Mouse (Mus musculus) intestine, embryonic 16.5 days (tissue): ENCODE measurements around the gene Tpd52l2. TPM values are rescaled to one million over a fixed set of nuclear protein-coding genes. Genes with fewer than 3 reads are reported as not detected.
"Not testable (repeated sequence)": the region's sequence is repeated elsewhere in the genome, so short reads cannot be mapped to it uniquely, and the experiment has no call there.

Experiments used
- ATAC-seq: fragments of 200-750 bp; cut with Nextera tagmentation; 2 replicates; pipeline ENCODE4 v1.8.0; 2017; ENCODE audit warnings: moderate TSS enrichment, moderate library complexity
- H3K27ac ChIP-seq: fragments of 300-500 bp; sonication (generic); 2 replicates; pipeline ENCODE4 v1.5.1; 2014; ENCODE audit warnings: mild to moderate bottlenecking, low read length
- H3K27me3 ChIP-seq: fragments of 300-500 bp; sonication (generic); replicated peaks from 2 replicates; pipeline ENCODE4 v1.6.1; 2014; ENCODE audit warnings: low read length, control low read depth, mixed read lengths; ENCODE audit not compliant: control insufficient read depth, insufficient read depth
- H3K36me3 ChIP-seq: fragments of 300-500 bp; sonication (generic); 2 replicates; pipeline ENCODE4 v1.6.1; 2014; ENCODE audit warnings: low read length, control low read depth; ENCODE audit not compliant: control insufficient read depth, insufficient read depth
- H3K4me1 ChIP-seq: fragments of 300-500 bp; sonication (generic); 2 replicates; pipeline ENCODE4 v1.6.1; 2014; ENCODE audit warnings: low read length, control low read depth, mixed read lengths; ENCODE audit not compliant: control insufficient read depth, insufficient read depth
- H3K4me2 ChIP-seq: fragments of 300-500 bp; sonication (generic); 2 replicates; pipeline ENCODE4 v1.6.1; 2014; ENCODE audit warnings: low read depth, low read length, control low read depth
- H3K4me3 ChIP-seq: fragments of 300-500 bp; sonication (generic); 2 replicates; pipeline ENCODE4 v1.5.1; 2014; ENCODE audit warnings: mild to moderate bottlenecking, low read length
- H3K9ac ChIP-seq: fragments of 300-500 bp; sonication (generic); 2 replicates; pipeline ENCODE4 v1.6.1; 2014; ENCODE audit warnings: low read depth, low read length
- H3K9me3 ChIP-seq: fragments of 300-500 bp; sonication (generic); 2 replicates; pipeline ENCODE4 v1.6.1; 2016; ENCODE audit warnings: low read length, control low read depth; ENCODE audit not compliant: control insufficient read depth
- WGBS: fragments of 180-500 bp; shearing (Covaris S2); extraction: QIAGEN DNeasy Blood & Tissue Kit; methylation state at CpG from one replicate; pipeline ENCODE4 v1.1.7; 2014; 5-methylcytosine and 5-hydroxymethylcytosine counted together
- polyA plus RNA-seq: library from polyadenylated mRNA; unstranded; fragments of >200 nt; fragmentation: Nextera tagmentation; extraction: Ambion mirVana; gene quantifications from 2 replicates; pipeline ENCODE4 v1.2.1, GENCODE M21; 2015

Tpd52l2 gene
- polyA plus RNA-seq, 1 experiment from 2014 or later = 134 TPM

- Histone ChIP-seq H3K27ac (no peak overlapping the region), H3K36me3 (no peaks in the 10 kb centered on the region), H3K4me2 (no peak overlapping the region), H3K27me3 (no peaks in the 10 kb centered on the region), H3K4me1 (peaks cover 20% of the 10 kb centered on the region), H3K9me3 (no peaks in the 10 kb centered on the region), H3K9ac (no peak overlapping the region), H3K4me3 (no peak overlapping the region)
- 91% methylated on average over 6 of the region's 6 CpGs for WGBS
- no peak for ATAC-seq
Observed at GRCm38 (mm10) chr2:181484456-181485233, 12.3 kb upstream of the Tpd52l2 start.

GRCm38 (mm10) chr2:181485741-181486140 is 11.2 kb upstream of the Tpd52l2 start:
- no peak for ATAC-seq
- Histone ChIP-seq H3K9ac (no peak overlapping the region), H3K9me3 (no peaks in the 10 kb centered on the region), H3K4me1 (peaks cover 20% of the 10 kb centered on the region), H3K27ac (no peak overlapping the region), H3K4me2 (no peak overlapping the region), H3K36me3 (no peaks in the 10 kb centered on the region), H3K4me3 (no peak overlapping the region), H3K27me3 (no peaks in the 10 kb centered on the region)
- WGBS = 34% methylated on average over 1 of the region's 1 CpGs

- H3K9me3 ChIP-seq = no peaks in the 10 kb centered on the region
Observed at GRCm38 (mm10) chr2:181487338-181488277, 9.3 kb upstream of the Tpd52l2 start.

GRCm38 (mm10) chr2:181491432-181492205 is 5.3 kb upstream of the Tpd52l2 start:
- Histone ChIP-seq H3K27me3 (no peaks in the 10 kb centered on the region), H3K9me3 (no peaks in the 10 kb centered on the region), H3K9ac (no peak overlapping the region), H3K4me1 (peaks cover 12% of the 10 kb centered on the region), H3K4me3 (no peak overlapping the region; the same call in 1 of the 2 replicates), H3K27ac (no peak overlapping the region), H3K4me2 (no peak overlapping the region), H3K36me3 (no peaks in the 10 kb centered on the region)
- no peak for ATAC-seq
- WGBS = 29% methylated on average over 7 of the region's 7 CpGs

More at GRCm38 (mm10) chr2:181487338-181488277, 9.3 kb upstream of the Tpd52l2 start:
- Histone ChIP-seq H3K9ac (peak overlapping the region; percentile 0; the same call in 1 of the 2 replicates), H3K4me1 (peaks cover 20% of the 10 kb centered on the region), H3K4me3 (no peak overlapping the region), H3K4me2 (0 out of 2 replicates have a peak overlapping the region, but pooled peaks have one; percentile 4), H3K36me3 (no peaks in the 10 kb centered on the region), H3K27ac (peak overlapping the region; percentile 85), H3K27me3 (no peaks in the 10 kb centered on the region)
- peak; percentile 81 for ATAC-seq
- WGBS = 24% methylated on average over 5 of the region's 5 CpGs

DNA sequence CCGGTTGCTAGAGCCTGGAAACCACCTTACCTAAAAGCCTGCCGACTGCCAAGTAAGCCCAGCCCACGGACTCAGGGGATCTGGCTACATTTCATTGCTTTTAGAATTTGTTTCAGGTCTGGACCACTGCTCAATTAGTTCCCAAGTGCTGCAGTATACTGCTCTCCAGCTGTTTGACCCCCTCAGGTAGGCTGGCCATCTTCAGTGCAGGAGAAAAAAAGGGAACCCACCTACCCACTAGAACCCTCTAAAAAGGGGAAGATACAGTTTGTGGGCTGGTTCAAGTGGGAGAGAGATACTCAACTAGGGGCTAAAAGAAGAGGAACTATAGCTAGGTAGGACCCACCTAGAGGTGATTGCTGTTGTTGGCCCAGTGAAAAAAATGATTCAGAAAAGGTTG is 4.7 kb upstream of the Tpd52l2 start:
- Histone ChIP-seq H3K4me2 (no peak overlapping the region), H3K27ac (no peak overlapping the region), H3K9ac (no peak overlapping the region), H3K27me3 (no peaks in the 10 kb centered on the region), H3K4me3 (no peak overlapping the region), H3K4me1 (peaks cover 6% of the 10 kb centered on the region; the same call in 1 of the 2 replicates), H3K36me3 (no peaks in the 10 kb centered on the region), H3K9me3 (no peaks in the 10 kb centered on the region)
- WGBS = 53% methylated on average over 3 of the region's 3 CpGs
- no peak for ATAC-seq

GRCm38 (mm10) chr2:181493156-181493927 is 3.6 kb upstream of the Tpd52l2 start, which contains the start of gene Abhd16b:
TSS of gene Abhd16b (plus strand) at chr2:181493206.
- H3K4me2 ChIP-seq = no peak within 1 kb of the TSS
- no peaks in the 10 kb centered on the region for H3K9me3 ChIP-seq
- no peaks in the 10 kb centered on the region for H3K36me3 ChIP-seq
- WGBS = 84% methylated on average over 31 of the region's 31 CpGs
- H3K27ac ChIP-seq = no peak within 1 kb of the TSS
- no peak for ATAC-seq
- H3K27me3 ChIP-seq = no peaks in the 10 kb centered on the region
- H3K4me3 ChIP-seq = no peak within 1 kb of the TSS
- H3K9ac ChIP-seq = no peak within 1 kb of the TSS
- H3K4me1 ChIP-seq = peaks cover 4% of the 10 kb centered on the region; the same call in 1 of the 2 replicates

GRCm38 (mm10) chr2:181494266-181494945 is 2.5 kb upstream of the Tpd52l2 start:
- Histone ChIP-seq H3K4me1 (peaks cover 9% of the 10 kb centered on the region; the same call in 1 of the 2 replicates), H3K4me2 (no peak overlapping the region), H3K4me3 (no peak overlapping the region), H3K9me3 (no peaks in the 10 kb centered on the region), H3K27ac (no peak overlapping the region), H3K9ac (no peak overlapping the region), H3K27me3 (no peaks in the 10 kb centered on the region), H3K36me3 (no peaks in the 10 kb centered on the region)
- 75% methylated on average over 26 of the region's 26 CpGs for WGBS
- ATAC-seq = no peak

DNA sequence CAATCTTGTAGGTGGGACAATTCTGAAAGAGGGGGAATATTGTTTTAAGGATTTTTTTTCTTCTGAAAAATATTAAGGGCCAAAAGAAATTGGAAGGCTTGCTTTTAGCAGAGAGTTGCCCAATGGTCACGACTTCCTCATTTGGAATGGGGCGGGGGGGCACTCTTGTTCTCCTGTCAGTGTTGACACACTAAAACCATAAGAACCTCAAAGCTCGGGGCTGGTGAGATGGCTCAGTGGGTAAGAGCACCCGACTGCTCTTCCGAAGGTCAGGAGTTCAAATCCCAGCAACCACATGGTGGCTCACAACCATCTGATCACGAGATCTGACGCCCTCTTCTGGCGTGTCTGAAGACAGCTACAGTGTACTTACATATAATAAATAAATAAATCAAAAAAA is 1.1 kb upstream of the Tpd52l2 start:
- ATAC-seq = not testable (repeated sequence)
- 60% methylated on average over 8 of the region's 8 CpGs for WGBS

More for the DNA sequence above, 1.1 kb upstream of the Tpd52l2 start:
- not testable (repeated sequence) for H3K9me3 ChIP-seq, H3K27me3 ChIP-seq, H3K9ac ChIP-seq, H3K4me1 ChIP-seq, H3K4me3 ChIP-seq, H3K36me3 ChIP-seq, H3K27ac ChIP-seq
- peak overlapping the region; percentile 60; the same call in 1 of the 2 replicates for H3K4me2 ChIP-seq
